Mouse (Mus musculus) heart, embryonic 13.5 days (tissue): Measurements from ENCODE around the gene Nudt13. TPM values are rescaled to one million over a fixed set of nuclear protein-coding genes. Genes with fewer than 3 reads are reported as not detected.

ENCODE experiments used
- ATAC-seq: fragments of 200-750 bp; cut with Nextera tagmentation; 2 replicates; pipeline ENCODE4 v1.8.0; 2017; ENCODE audit warnings: moderate TSS enrichment; ENCODE audit not compliant: insufficient number of reproducible peaks, low FRiP score, low TSS enrichment; ENCODE audit errors: extremely low read depth
- H3K27ac ChIP-seq: fragments of 300-500 bp; sonication (generic); replicated peaks from 2 replicates; pipeline ENCODE4 v1.5.1; 2015; ENCODE audit warnings: moderate library complexity, mild to moderate bottlenecking, inconsistent platforms
- H3K27me3 ChIP-seq: fragments of 300-500 bp; sonication (generic); replicated peaks from 2 replicates; pipeline ENCODE4 v1.6.1; 2015; ENCODE audit warnings: mild to moderate bottlenecking, inconsistent platforms
- H3K36me3 ChIP-seq: fragments of 300-500 bp; sonication (generic); 2 replicates; pipeline ENCODE4 v1.6.1; 2015; ENCODE audit warnings: mild to moderate bottlenecking, inconsistent platforms
- H3K4me1 ChIP-seq: fragments of 300-500 bp; sonication (generic); 2 replicates; pipeline ENCODE4 v1.6.1; 2015; ENCODE audit warnings: inconsistent platforms
- H3K4me2 ChIP-seq: fragments of 300-500 bp; sonication (generic); 2 replicates; pipeline ENCODE4 v1.6.1; 2015; ENCODE audit warnings: inconsistent platforms, mild to moderate bottlenecking, moderate library complexity
- H3K4me3 ChIP-seq: fragments of 300-500 bp; sonication (generic); 2 replicates; pipeline ENCODE4 v1.5.1; 2015; ENCODE audit warnings: moderate library complexity, mild to moderate bottlenecking, inconsistent platforms
- H3K9ac ChIP-seq: fragments of 300-500 bp; sonication (generic); 2 replicates; pipeline ENCODE4 v1.6.1; 2015; ENCODE audit warnings: inconsistent platforms, mild to moderate bottlenecking, moderate library complexity
- H3K9me3 ChIP-seq: fragments of 300-500 bp; sonication (generic); 2 replicates; pipeline ENCODE4 v1.6.1; 2016; ENCODE audit warnings: inconsistent platforms
- WGBS: fragments of 180-500 bp; shearing (Covaris S2); methylation state at CpG from one replicate; pipeline ENCODE4 v1.1.7; 2015; ENCODE audit warnings: mixed read lengths; 5-methylcytosine and 5-hydroxymethylcytosine counted together
- polyA plus RNA-seq: library from polyadenylated mRNA; unstranded; fragments of >200 nt; fragmentation: Nextera tagmentation; extraction: Ambion mirVana; gene quantifications from 2 replicates; pipeline ENCODE4 v1.2.1, GENCODE M21; 2015

Nudt13 gene
- 13.9 and 16.3 TPM in 2 replicates for polyA plus RNA-seq

DNA sequence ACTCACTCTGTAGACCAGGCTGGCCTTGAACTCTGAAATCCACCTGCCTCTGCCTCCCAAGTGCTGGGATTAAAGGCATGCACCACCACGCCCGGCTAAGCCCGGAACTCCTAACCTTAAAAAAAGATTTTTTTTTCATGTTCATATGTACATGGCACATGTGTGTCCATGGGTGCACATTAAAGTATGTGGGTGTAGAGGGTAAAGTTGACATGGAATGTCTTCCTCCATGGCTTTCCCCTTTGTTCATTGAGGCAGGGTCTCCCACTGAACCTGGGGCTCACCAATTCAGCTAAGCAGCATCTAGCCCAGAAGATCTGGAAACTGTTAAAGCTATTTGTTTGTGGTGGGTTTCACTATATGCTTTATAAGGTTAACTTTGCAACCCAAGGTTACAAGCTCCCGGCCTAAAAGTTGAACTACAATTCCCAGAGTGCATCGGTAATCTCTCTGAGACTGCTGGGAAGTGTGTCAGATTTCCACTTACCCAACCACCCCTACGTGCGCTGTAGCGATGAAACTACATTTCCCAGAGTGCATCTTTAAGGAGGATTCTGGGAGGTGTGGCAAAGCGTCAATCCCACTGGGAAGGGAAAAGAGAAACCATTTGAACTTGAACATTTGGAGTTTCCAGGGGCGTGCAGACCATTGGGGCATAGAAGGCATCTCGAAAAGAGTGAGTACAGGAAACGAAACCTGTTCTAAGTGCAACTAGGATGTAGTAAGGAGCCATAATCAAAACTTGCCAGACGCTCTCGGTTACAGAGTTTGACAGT, at the start of gene Nudt13:
TSS of gene Nudt13 (plus strand) at position 581 of the 776 bp plus-strand sequence.
- Histone ChIP-seq H3K4me3 (peak within 1 kb of the TSS; percentile 74), H3K27ac (no peak within 1 kb of the TSS), H3K4me1 (peaks cover 7% of the 10 kb centered on the region), H3K9ac (peak within 1 kb of the TSS; percentile 83), H3K4me2 (peak within 1 kb of the TSS; percentile 80), H3K27me3 (no peaks in the 10 kb centered on the region), H3K9me3 (no peaks in the 10 kb centered on the region), H3K36me3 (no peaks in the 10 kb centered on the region)
- peak; percentile 74 for ATAC-seq
- 23% methylated on average over 14 of the region's 14 CpGs for WGBS

DNA sequence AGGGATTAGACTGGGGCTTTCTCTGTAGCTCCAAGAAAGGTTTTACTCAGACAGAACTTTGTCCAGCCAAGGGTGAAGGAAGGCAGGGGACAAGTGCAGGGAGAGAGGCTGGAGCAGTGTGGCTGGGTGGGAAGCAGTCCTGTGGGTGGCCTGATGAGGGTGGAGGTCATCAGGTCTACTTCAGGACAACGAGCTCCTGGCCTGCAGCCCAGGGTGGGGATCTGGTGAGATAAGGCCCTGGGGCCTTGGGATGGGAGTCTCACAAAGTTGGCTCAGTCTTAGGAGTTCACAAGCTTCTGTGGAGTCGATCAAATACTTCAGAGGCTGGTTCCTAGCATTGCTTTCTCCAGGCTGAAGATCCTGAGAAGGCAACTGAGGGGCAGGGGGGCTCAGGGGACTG, 49.2 kb upstream of the Nudt13 start:
- 24% methylated on average over 2 of the region's 2 CpGs for WGBS
- ATAC-seq = no peak
- no peak overlapping the region for H3K27ac ChIP-seq

DNA sequence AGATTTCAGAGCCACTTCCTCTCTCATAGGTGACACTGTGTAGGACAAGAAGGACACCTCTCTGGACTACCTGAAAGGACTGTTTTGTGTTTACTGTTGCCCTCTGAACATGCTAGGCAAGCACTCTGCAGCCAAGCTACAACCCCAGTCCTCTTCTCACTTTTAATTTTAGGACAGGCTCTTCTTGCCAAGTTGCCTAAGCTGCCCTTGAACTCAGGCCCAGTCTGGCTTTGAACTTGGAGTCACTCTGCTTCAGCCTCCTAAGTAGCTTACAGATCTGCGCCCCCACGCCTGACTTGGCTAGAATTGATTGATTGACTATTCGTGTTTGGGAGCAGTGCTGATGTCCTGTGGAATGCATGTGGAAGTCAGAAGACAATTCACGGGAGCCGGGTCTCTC, 48.6 kb upstream of the Nudt13 start:
- Histone ChIP-seq H3K9me3 (no peaks in the 10 kb centered on the region), H3K4me2 (no peak overlapping the region), H3K4me3 (no peak overlapping the region), H3K36me3 (no peaks in the 10 kb centered on the region), H3K4me1 (peaks cover 7% of the 10 kb centered on the region; the same call in 1 of the 2 replicates), H3K27ac (no peak overlapping the region), H3K9ac (no peak overlapping the region), H3K27me3 (peaks cover 7% of the 10 kb centered on the region; the same call in 1 of the 2 replicates)
- 69% methylated on average over 5 of the region's 5 CpGs for WGBS
- ATAC-seq = no peak

More for the DNA sequence above, 49.2 kb upstream of the Nudt13 start:
- no peak overlapping the region for H3K4me3 ChIP-seq
- no peaks in the 10 kb centered on the region for H3K9me3 ChIP-seq
- peaks cover 7% of the 10 kb centered on the region; the same call in 1 of the 2 replicates for H3K27me3 ChIP-seq
- H3K9ac ChIP-seq = no peak overlapping the region
- H3K4me1 ChIP-seq = peaks cover 7% of the 10 kb centered on the region; the same call in 1 of the 2 replicates
- no peaks in the 10 kb centered on the region for H3K36me3 ChIP-seq
- no peak overlapping the region for H3K4me2 ChIP-seq

DNA sequence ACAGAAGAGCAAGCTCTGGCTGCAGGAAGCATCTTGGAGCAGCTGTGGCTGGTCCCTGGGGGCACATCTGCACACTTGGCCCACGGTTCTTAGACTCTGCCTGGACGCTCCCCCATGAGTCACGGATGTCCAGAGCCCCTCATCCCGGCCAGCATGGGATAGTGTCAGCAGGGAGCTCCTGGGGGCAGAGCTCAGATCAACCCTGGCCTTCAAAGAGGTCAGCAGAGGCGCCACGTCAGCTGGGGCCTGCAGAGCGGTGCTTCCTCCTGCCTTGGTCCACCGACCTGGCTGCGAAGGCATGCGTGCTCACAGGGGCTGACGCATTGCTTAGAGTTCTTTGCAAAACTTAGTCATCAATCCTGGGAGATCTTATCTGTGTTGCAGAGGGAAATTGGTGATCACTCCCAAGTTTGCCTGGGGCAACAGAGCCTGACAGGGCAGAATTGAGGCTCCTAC, 47.7 kb upstream of the Nudt13 start:
- Histone ChIP-seq H3K9me3 (no peaks in the 10 kb centered on the region), H3K27ac (no peak overlapping the region), H3K9ac (no peak overlapping the region), H3K27me3 (peaks cover 7% of the 10 kb centered on the region; the same call in 1 of the 2 replicates), H3K4me2 (no peak overlapping the region), H3K4me3 (no peak overlapping the region), H3K36me3 (no peaks in the 10 kb centered on the region), H3K4me1 (peaks cover 7% of the 10 kb centered on the region; the same call in 1 of the 2 replicates)
- no peak for ATAC-seq
- 66% methylated on average over 11 of the region's 11 CpGs for WGBS

DNA sequence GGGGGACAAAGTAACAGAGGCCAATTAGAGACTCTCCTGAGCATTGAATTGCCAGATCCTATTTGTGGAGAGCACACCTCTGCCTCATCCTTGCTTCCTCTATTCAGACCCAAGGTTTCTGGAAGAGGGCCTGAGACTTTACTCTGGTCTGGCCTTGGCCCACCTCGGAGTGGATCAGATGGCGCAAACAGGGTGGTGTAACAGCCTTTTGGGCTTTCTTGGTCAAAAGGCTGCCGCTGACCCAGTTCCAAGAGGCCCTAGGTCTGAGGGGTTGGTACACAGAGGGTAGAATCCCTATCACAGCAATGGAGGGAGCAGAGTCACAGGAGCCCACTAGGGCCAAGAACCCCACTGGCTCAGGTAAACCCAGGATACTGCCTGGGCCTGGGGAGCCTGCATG, 46.5 kb upstream of the Nudt13 start:
- peaks cover 13% of the 10 kb centered on the region; the same call in 1 of the 2 replicates for H3K27me3 ChIP-seq
- H3K9ac ChIP-seq = no peak overlapping the region
- no peak overlapping the region for H3K4me2 ChIP-seq
- H3K9me3 ChIP-seq = no peaks in the 10 kb centered on the region
- H3K27ac ChIP-seq = no peak overlapping the region
- no peak overlapping the region for H3K4me3 ChIP-seq
- ATAC-seq = no peak
- 79% methylated on average over 3 of the region's 3 CpGs for WGBS
- H3K36me3 ChIP-seq = no peaks in the 10 kb centered on the region
- peaks cover 7% of the 10 kb centered on the region; the same call in 1 of the 2 replicates for H3K4me1 ChIP-seq

DNA sequence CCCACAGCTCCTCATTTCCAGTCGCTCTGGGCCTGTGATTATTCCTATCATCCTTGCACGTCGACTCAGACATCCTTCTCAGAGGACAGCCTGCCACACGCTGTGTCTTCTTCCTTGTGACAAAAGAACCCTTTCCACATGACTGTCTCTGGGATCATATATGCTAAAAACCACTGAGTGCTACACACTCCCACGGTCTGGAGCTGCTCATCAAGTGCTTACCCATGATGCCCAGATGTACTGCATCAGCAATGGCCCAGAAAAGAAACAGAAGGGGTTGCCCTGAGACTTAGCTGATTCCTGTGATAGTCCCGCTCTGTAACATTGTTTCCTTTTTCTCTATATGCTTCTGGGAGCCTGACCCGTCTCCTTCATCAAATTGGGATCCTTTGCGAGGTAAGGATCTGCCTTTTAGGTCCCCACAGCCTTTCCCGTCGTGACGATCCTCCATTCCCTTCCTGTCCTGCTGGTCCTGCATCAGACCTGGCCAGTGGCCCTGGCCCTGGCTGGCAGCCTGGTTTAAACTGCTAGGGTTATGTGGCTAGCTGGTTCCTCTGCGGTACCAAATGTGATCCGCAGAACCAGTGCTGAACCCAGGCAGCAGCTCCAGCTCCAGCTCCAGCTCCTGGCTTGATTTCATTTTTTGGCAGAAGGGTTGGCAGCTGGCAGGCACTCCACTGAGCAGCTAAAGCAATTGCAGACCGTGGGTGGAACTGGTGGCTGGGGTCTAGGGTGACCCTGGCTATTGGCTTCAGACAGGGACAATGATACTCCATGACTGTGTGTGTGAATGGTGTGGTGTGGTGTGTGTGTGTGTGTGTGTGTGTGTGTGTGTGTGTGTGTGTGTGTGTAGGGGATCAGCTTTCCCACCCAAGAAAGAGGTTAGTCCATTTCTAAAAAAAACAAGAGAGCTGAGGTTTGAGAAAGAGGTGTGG, 44.0 kb upstream of the Nudt13 start:
- Histone ChIP-seq H3K27ac (no peak overlapping the region), H3K4me1 (peaks cover 3% of the 10 kb centered on the region; the same call in 1 of the 2 replicates), H3K36me3 (no peaks in the 10 kb centered on the region), H3K4me3 (no peak overlapping the region), H3K9me3 (no peaks in the 10 kb centered on the region), H3K4me2 (no peak overlapping the region), H3K27me3 (peaks cover 18% of the 10 kb centered on the region; the same call in 1 of the 2 replicates), H3K9ac (no peak overlapping the region)
- no peak for ATAC-seq
- WGBS = 65% methylated on average over 14 of the region's 14 CpGs

DNA sequence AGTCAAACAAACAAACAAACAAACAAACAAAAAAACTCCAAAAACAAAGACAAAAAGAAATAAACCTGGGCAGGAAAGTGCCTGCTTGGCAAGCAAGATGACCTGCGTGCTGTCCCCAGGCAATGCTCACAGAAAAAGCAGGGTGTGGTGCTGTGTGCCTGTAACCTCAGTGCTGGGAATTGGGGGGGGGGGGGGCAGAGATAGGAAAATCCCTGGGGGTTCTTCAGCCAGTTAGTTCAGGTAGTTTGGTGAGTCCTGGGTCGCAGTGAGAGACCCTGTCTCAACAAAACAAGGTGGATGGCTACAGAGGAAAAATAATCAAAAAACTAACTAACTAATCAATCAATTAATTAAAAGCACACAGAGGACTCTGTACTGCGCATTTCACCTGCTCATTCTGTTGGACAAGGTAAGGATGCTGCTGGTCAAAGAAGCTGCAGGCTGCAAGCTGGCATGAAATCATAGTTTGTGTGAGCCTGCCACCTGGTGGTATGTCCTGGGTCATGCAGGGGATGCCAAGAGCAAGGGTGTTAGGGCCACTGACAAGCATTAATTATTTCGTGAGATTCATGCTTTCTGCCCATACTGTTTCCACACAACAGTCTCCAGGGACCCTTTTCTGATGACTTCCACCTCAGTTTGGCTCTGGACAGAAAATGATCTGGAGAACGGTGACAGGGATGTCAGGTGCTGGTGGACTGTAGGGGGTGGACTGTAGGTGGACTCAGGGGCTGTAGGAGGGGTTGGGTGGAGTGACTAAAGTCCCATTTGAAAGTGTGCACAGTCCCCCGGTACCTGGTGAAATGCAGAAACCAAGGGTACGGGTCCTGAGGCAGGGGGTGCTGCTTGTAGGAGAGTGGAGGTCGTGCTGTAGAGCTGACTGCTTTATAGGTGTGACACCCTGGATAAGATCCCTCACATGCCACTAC, 36.0 kb upstream of the Nudt13 start:
- WGBS = 52% methylated on average over 8 of the region's 8 CpGs
- Histone ChIP-seq H3K27me3 (peaks cover 39% of the 10 kb centered on the region), H3K27ac (no peak overlapping the region), H3K9ac (no peak overlapping the region), H3K4me2 (no peak overlapping the region), H3K4me1 (no peaks in the 10 kb centered on the region), H3K36me3 (no peaks in the 10 kb centered on the region), H3K4me3 (no peak overlapping the region), H3K9me3 (no peaks in the 10 kb centered on the region)
- ATAC-seq = no peak

DNA sequence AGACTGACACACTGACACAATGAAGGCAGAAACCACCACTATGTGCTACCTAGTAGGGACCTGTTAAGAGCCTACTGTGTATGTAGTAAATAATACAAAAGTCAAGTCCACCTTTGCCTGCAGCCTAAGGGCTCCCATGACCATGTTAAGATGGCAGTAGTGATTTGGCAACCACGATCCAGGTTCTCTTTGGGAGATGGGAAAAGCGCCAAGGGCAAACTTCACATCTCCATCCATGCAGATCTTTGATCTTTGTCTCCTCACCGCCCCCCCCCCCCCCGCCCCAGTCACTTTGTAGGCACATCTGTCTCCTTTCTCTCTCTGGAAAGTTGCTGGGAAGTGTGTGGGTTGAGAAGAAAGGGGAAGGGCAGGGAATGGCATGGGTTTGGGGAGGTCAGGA, 32.2 kb upstream of the Nudt13 start:
- Histone ChIP-seq H3K4me1 (no peaks in the 10 kb centered on the region), H3K4me2 (no peak overlapping the region), H3K27me3 (peaks cover 39% of the 10 kb centered on the region), H3K36me3 (no peaks in the 10 kb centered on the region), H3K4me3 (no peak overlapping the region), H3K27ac (no peak overlapping the region), H3K9me3 (no peaks in the 10 kb centered on the region), H3K9ac (no peak overlapping the region)
- ATAC-seq = no peak
- WGBS = 68% methylated on average over 3 of the region's 4 CpGs

DNA sequence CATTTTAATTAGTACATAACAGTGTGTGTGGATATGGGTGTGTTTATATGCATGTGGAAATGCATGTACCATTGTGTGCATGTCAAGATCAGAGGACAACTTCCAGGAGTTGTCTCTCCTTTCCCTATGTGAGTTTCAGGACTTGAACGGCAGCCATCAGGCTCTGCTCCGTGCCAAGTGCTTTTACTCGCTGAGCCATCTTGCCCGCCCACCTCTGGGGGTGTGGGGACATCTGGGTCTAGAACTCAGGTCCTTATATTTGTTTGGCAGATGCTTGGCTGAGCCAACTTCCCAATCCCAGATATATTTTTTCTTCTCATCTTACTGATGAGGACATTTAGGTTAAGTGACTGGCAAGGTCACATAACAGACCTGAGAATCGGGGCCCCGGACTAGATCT, 26.1 kb upstream of the Nudt13 start:
- 73% methylated on average over 6 of the region's 6 CpGs for WGBS

DNA sequence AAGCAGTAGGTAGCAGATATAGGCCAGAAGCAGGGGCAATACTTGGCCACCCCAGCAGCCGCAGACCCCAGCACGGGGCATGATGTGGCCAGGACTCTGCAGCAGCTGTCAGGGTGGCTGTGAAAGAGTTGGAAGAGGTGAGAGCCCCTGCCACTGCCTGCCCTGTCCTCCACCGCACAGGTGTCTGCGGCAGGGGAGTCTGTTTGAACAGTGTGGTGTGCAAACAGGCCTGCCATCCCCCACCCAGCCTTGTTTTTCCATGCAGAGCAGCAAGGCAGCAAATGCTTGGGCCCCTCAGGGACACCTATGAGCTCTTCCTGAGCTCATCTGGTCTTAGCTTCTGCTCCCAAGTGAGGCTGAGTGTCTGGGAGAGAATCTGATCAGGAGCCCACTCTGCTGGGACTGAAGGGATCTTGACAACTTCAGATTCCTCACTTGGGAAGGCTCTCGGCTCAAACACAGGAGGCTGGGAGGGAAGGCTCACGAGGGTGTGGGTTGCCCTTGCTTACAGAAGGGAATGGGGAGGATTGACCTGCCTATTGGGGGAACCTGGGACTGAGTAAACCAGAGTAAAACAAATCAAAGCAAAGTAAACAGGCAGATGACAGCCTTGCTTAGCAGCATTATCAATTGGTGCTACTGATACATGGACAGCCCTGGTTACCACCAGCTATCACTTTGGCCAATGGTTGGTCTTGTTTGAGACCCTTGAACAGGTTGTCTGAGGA, 25.3 kb upstream of the Nudt13 start, which contains the start of gene Kcnk16:
TSS of gene Kcnk16 (minus strand) at position 118 of the 728 bp plus-strand sequence.
- 53% methylated on average over 6 of the region's 6 CpGs for WGBS
- H3K27ac ChIP-seq = no peak within 1 kb of the TSS
- no peak for ATAC-seq

More for the DNA sequence above, 26.1 kb upstream of the Nudt13 start:
- Histone ChIP-seq H3K9ac (no peak overlapping the region), H3K27me3 (peaks cover 6% of the 10 kb centered on the region), H3K27ac (no peak overlapping the region), H3K9me3 (no peaks in the 10 kb centered on the region), H3K4me3 (no peak overlapping the region), H3K36me3 (no peaks in the 10 kb centered on the region), H3K4me1 (no peaks in the 10 kb centered on the region), H3K4me2 (no peak overlapping the region)
- ATAC-seq = no peak

More for the DNA sequence above, 25.3 kb upstream of the Nudt13 start, which contains the start of gene Kcnk16:
- H3K4me2 ChIP-seq = no peak within 1 kb of the TSS
- H3K27me3 ChIP-seq = peaks cover 2% of the 10 kb centered on the region
- peaks cover 3% of the 10 kb centered on the region; the same call in 1 of the 2 replicates for H3K9me3 ChIP-seq
- no peaks in the 10 kb centered on the region for H3K4me1 ChIP-seq
- no peak within 1 kb of the TSS for H3K9ac ChIP-seq
- H3K36me3 ChIP-seq = no peaks in the 10 kb centered on the region
- H3K4me3 ChIP-seq = no peak within 1 kb of the TSS
